ENCODE assay signal across 26 mouse cellular contexts in genomic region chr10:67939546-67939945, GRCm38 (mm10). TPM values are rescaled to one million over a fixed set of nuclear protein-coding genes. Genes with fewer than 3 reads are reported as not detected.
DNase-seq lines count a peak whose midpoint lies in the region; ATAC-seq and TF ChIP-seq lines count a peak whose summit lies in the region.
"Had no signal": no experiment of that assay in that cellular context is flagged by ENCODE, and none has a peak within 500 bp of the region (broad histone marks: within the 10 kb centered on the region; RNA-seq: fewer than 3 reads in every experiment).

No protein-coding gene starts in this region.

- no peaks in the 10 kb centered on the region for H3K36me3 ChIP-seq in heart, postnatal 0 days (replicated peaks; ENCODE audit: control insufficient read depth, insufficient read depth, low read length)
- H3K36me3 ChIP-seq: embryonic facial prominence, embryonic 12.5 days; heart, embryonic 15.5 days; limb, embryonic 10.5 days; liver, embryonic 15.5 days; lung, embryonic 15.5 days; midbrain, embryonic 13.5 days; neural tube, embryonic 12.5 days had no signal

- ATAC-seq in heart, postnatal 0 days (ENCODE audit: insufficient read depth, low read depth), result no peak
- ATAC-seq: forebrain, postnatal 0 days; inflammation-experienced regulatory T-cells, adult 6 months had no signal

- intact Hi-C loops in heart, postnatal 14 days (cut with DNase I), result no loop called here

- H3K9me3 ChIP-seq in heart, postnatal 0 days (replicated peaks; ENCODE audit: control insufficient read depth, low read length), result no peaks in the 10 kb centered on the region
- H3K9me3 ChIP-seq: embryonic facial prominence, embryonic 12.5 days; heart, embryonic 15.5 days; limb, embryonic 10.5 days; liver, embryonic 15.5 days; lung, embryonic 15.5 days; midbrain, embryonic 13.5 days; neural tube, embryonic 12.5 days had no signal

- TF ChIP-seq EP300 in heart, postnatal 0 days (IDR thresholded peaks at IDR 0.05; ENCODE audit: low read depth), result no peak

- no peaks in the 10 kb centered on the region for H3K4me1 ChIP-seq in heart, postnatal 0 days (ENCODE audit: control insufficient read depth, insufficient read depth)
- H3K4me1 ChIP-seq: embryonic facial prominence, embryonic 12.5 days; heart, embryonic 15.5 days; limb, embryonic 10.5 days; liver, embryonic 15.5 days; megakaryocyte, embryonic 14.5 days; neural tube, embryonic 12.5 days had no signal

- H3K4me2 ChIP-seq in heart, postnatal 0 days (ENCODE audit: low read depth, low read length), result peak overlapping the region; percentile 16; the same call in 1 of the 2 replicates
- H3K4me2 ChIP-seq: embryonic facial prominence, embryonic 12.5 days; heart, embryonic 15.5 days; hindbrain, embryonic 14.5 days; liver, embryonic 15.5 days; lung, embryonic 15.5 days; midbrain, embryonic 13.5 days; neural tube, embryonic 12.5 days had no signal

- no peak overlapping the region for H3K4me3 ChIP-seq in heart, postnatal 0 days (ENCODE audit: low read depth, low read length)
- H3K4me3 ChIP-seq: embryonic facial prominence, embryonic 12.5 days; heart, embryonic 15.5 days; limb, embryonic 10.5 days; liver, embryonic 15.5 days; lung, embryonic 15.5 days; megakaryocyte, embryonic 14.5 days; midbrain, embryonic 13.5 days; neural tube, embryonic 12.5 days had no signal

- 52% methylated on average over 12 of the region's 12 CpGs for WGBS in heart, postnatal 0 days

- no peak for TF ChIP-seq CTCF in heart, postnatal 0 days (IDR thresholded peaks at IDR 0.05; ENCODE audit: low read depth)

- DNase-seq in heart, adult 11 months, result peak; percentile 84
- DNase-seq in heart, postnatal 4 days, result no peak
- no peak for DNase-seq in heart, postnatal 0 days (ENCODE audit: low spot score)
- DNase-seq in heart, postnatal 14 days, result no peak
- DNase-seq in left cerebral cortex, adult 18-20 months (ENCODE audit: low spot score in 2 of 2), result peak; percentile 14 to 26
- no peak for DNase-seq in left cerebral cortex, adult 9 months (ENCODE audit: low spot score in 2 of 2)
- DNase-seq in right cerebral cortex, postnatal 25 days, result peak; percentile 15
- no peak for DNase-seq in right cerebral cortex, adult 18-20 months
- DNase-seq: adrenal gland, postnatal 10 days; cerebellum, adult 2 months; cerebellum, postnatal 25 days; forebrain, postnatal 0 days; gastrocnemius, postnatal 36 days; kidney, adult 9 months; liver; lung, postnatal 36 days had no signal

- H3K9ac ChIP-seq in heart, postnatal 0 days (replicated peaks; ENCODE audit: low read depth, low read length), result no peak overlapping the region
- H3K9ac ChIP-seq: embryonic facial prominence, embryonic 12.5 days; forebrain, postnatal 0 days; heart, embryonic 15.5 days; hindbrain, embryonic 14.5 days; liver, embryonic 15.5 days; lung, embryonic 15.5 days; midbrain, embryonic 13.5 days; neural tube, embryonic 12.5 days had no signal

- H3K27ac ChIP-seq in heart, postnatal 0 days (ENCODE audit: low read depth), result no peak overlapping the region; the same call in 1 of the 2 replicates
- H3K27ac ChIP-seq: embryonic facial prominence, embryonic 12.5 days; heart, embryonic 15.5 days; hindbrain, embryonic 14.5 days; limb, embryonic 10.5 days; liver, embryonic 15.5 days; lung, embryonic 15.5 days; midbrain, embryonic 13.5 days; neural tube, embryonic 12.5 days had no signal

- no peaks in the 10 kb centered on the region for H3K27me3 ChIP-seq in heart, postnatal 0 days (ENCODE audit: control insufficient read depth, insufficient read depth, low read length)
- H3K27me3 ChIP-seq: embryonic facial prominence, embryonic 12.5 days; heart, embryonic 15.5 days; liver, embryonic 15.5 days; lung, embryonic 15.5 days; megakaryocyte, embryonic 14.5 days; midbrain, embryonic 13.5 days; neural tube, embryonic 12.5 days had no signal

RNA-seq across cellular contexts. Expression of gene Zfp365, which starts 27.1 kb away (rescaled TPM):
- 1 to 10 TPM; 1.2 to 1.6 TPM for total RNA-seq in heart, postnatal 4 days (2021)
- 0.46 TPM in 1 of 2 replicates, not detected in the other for total RNA-seq in heart, postnatal 0 days (2014; rRNA removed; ENCODE audit: low replicate concordance)
- polyA plus RNA-seq in heart, postnatal 0 days (2015; fragmentation: Nextera tagmentation; extraction: Ambion mirVana), result 0.34 and 0.37 TPM in 2 replicates
- total RNA-seq in heart, postnatal 14 days (2021), result under 1 TPM; 0.61 to 0.72 TPM
- total RNA-seq in left cerebral cortex, adult 18-20 months (2021), result 100 to 1,000 TPM; 431 to 445 TPM

RNA-seq across cellular contexts. Expression of gene Rtkn2, which starts 39.8 kb away (rescaled TPM):
- 1 to 10 TPM; 4.0 to 4.5 TPM for total RNA-seq in heart, postnatal 4 days (2021)
- total RNA-seq in heart, postnatal 0 days (2014; rRNA removed; ENCODE audit: low replicate concordance), result 0.27 and 2.9 TPM in 2 replicates
- polyA plus RNA-seq in heart, postnatal 0 days (2015; fragmentation: Nextera tagmentation; extraction: Ambion mirVana), result 2.1 and 2.2 TPM in 2 replicates
- 1 to 10 TPM in 1 of 2 experiments, under 1 TPM in 1; 0.45 to 1.1 TPM for total RNA-seq in heart, postnatal 14 days (2021)
- total RNA-seq in left cerebral cortex, adult 18-20 months (2021), result 1 to 10 TPM; 4.1 to 4.8 TPM

Comparison
In these comparisons a context has a peak if more than half of its experiments do, and no peak if none do; other contexts are left out.
1. DNase-seq: peak in heart, adult 11 months (single experiment), left cerebral cortex, adult 18-20 months (2 of 2) and right cerebral cortex, postnatal 25 days (single experiment); none in heart, postnatal 4 days (single experiment), heart, postnatal 0 days (single experiment), heart, postnatal 14 days (0 of 2), left cerebral cortex, adult 9 months (0 of 2) and right cerebral cortex, adult 18-20 months (single experiment).
2. RNA of gene Zfp365, which starts 27.1 kb away (total RNA-seq): 431 to 445 TPM in left cerebral cortex, adult 18-20 months; 1.2 to 1.6 TPM in heart, postnatal 4 days, 0.61 to 0.72 TPM in heart, postnatal 14 days and 0.46 TPM in heart, postnatal 0 days; every median in the first group is over 100 times any median in the second.